Mouse (Mus musculus) forebrain, embryonic 10.5 days (tissue): ENCODE results near the gene Habp4. TPM values are rescaled to one million over a fixed set of nuclear protein-coding genes. Genes with fewer than 3 reads are reported as not detected.
A peak's percentile ranks its signal among the peaks of the same experiment; 100 is the strongest.

Experiments used
- DNase-seq: peaks from one replicate; pipeline ENCODE4 v3.0.0-alpha.2; 2017; ENCODE audit warnings: low spot score; ENCODE audit errors: extremely low spot score
- H3K27ac ChIP-seq: fragments of 300-500 bp; sonication (generic); 2 replicates; pipeline ENCODE4 v1.5.1; 2016; ENCODE audit warnings: mild to moderate bottlenecking
- H3K27me3 ChIP-seq: fragments of 300-500 bp; sonication (generic); 2 replicates; pipeline ENCODE4 v1.6.1; 2016; ENCODE audit warnings: mild to moderate bottlenecking; ENCODE audit not compliant: poor library complexity, severe bottlenecking
- H3K36me3 ChIP-seq: fragments of 300-500 bp; sonication (generic); replicated peaks from 2 replicates; pipeline ENCODE4 v1.6.1; 2016; ENCODE audit warnings: mild to moderate bottlenecking, moderate library complexity
- H3K4me1 ChIP-seq: fragments of 300-500 bp; sonication (generic); 2 replicates; pipeline ENCODE4 v1.6.1; 2016
- H3K4me3 ChIP-seq: fragments of 300-500 bp; sonication (generic); 2 replicates; pipeline ENCODE4 v1.5.1; 2016; ENCODE audit warnings: mild to moderate bottlenecking, moderate library complexity
- H3K9me3 ChIP-seq: fragments of 300-500 bp; sonication (generic); 2 replicates; pipeline ENCODE4 v1.6.1; 2016; ENCODE audit warnings: mild to moderate bottlenecking, moderate library complexity
- WGBS: fragments of 180-500 bp; shearing (Covaris S2); methylation state at CpG from one replicate; pipeline ENCODE4 v1.1.7; 2016; 5-methylcytosine and 5-hydroxymethylcytosine counted together
- polyA plus RNA-seq: library from polyadenylated mRNA; unstranded; fragments of >200 nt; fragmentation: Nextera tagmentation; extraction: Ambion mirVana; gene quantifications from 2 replicates; pipeline ENCODE4 v1.2.1, GENCODE M21; 2016

Habp4 gene
- polyA plus RNA-seq, 1 experiment from 2014 or later = 16.3 TPM

DNA sequence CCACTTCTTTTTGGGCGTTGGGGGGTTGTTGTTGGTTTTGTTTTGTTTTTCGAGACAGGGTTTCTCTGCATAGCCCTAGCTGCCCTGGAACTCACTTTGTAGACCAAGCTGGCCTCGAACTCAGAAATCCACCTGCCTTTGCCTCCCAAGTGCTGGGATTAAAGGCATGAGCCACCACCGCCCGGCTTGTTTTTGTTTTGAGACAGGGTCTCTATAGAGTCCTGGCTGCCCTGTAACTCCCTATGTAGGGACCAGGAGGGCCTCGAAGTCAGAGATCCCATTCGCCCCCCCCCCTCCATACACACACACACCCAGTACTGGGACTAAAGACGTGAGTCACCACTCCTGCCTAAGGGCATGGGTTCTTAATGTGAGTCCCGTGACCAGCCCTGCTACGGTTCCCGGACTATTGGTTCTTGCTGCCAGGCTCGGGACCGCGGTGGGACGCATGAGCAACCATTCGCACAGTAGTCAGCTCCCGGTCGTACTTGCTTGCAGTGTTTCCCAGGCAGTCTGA, 7.8 kb upstream of the Habp4 start:
- H3K27ac ChIP-seq = peak overlapping the region; percentile 98
- 1% methylated on average over 18 of the region's 18 CpGs for WGBS
- H3K9me3 ChIP-seq = no peaks in the 10 kb centered on the region
- H3K4me3 ChIP-seq = peak overlapping the region; percentile 97
- peaks cover 55% of the 10 kb centered on the region for H3K4me1 ChIP-seq
- peaks cover 6% of the 10 kb centered on the region for H3K27me3 ChIP-seq
- peaks cover 7% of the 10 kb centered on the region; the same call in 1 of the 2 replicates for H3K36me3 ChIP-seq
- peak; percentile 61 for DNase-seq

DNA sequence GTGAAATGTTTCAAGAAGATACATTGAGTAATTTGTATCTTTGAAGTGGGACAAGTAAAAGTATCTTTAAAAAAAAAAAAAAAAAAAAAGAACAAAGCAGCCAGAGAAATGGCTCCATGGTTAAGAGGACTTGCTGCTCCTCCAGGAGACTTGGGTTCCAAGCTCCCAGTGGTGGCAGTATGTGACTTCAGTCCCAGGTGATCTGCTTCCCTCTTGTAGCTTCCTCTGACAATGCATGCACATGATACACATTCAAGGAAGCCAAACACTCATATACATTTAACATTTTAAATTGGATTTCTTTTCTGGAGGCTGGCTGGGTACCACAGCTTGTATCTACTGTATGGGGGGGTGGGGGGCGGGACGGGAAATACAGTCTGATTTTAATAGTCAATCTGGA, 7.0 kb upstream of the Habp4 start:
- DNase-seq = no peak
- Histone ChIP-seq H3K27me3 (peaks cover 6% of the 10 kb centered on the region), H3K36me3 (peaks cover 7% of the 10 kb centered on the region; the same call in 1 of the 2 replicates), H3K4me3 (no peak overlapping the region; the same call in 1 of the 2 replicates), H3K9me3 (no peaks in the 10 kb centered on the region), H3K4me1 (peaks cover 48% of the 10 kb centered on the region), H3K27ac (no peak overlapping the region)
- 63% methylated on average over 2 of the region's 2 CpGs for WGBS

DNA sequence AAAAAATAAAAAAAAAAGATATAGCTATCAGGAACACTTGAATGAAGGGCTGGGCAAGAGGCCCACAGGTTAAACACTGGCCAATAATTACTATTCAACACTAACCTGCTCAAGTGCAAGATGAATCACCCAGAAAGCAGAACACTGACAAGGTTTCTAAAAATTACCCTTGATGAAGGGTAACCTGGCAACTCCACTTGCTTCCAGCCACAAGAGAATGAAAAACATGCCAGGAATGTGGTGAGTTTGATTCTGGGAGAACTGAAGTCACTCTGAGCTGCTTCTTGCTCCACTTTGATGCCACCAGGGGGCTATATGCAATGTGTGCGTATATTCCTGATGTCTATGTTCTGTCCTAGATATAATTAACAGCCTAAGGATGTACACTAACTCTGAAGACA, 6.5 kb upstream of the Habp4 start:
- WGBS = 22% methylated on average over 1 of the region's 1 CpGs

DNA sequence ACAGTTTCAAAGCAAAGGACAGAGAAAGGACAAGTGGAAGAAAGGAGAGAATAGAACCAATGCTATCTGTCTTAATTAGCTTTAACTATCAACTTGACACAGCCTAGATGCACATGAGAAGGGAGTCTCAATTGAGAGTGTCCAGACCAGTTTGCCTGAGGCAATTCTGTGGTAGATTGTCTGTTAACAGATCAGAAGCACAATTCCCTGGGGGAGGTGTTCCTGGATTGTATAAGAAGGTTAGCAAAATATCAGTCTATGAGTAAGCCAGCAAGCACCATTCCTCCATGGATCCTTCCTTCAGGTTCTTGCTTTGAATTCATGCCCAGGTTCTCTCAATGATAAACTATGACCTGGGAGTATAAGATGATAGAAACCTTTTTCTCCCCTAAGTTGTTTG, 4.7 kb upstream of the Habp4 start:
- Histone ChIP-seq H3K27me3 (peaks cover 18% of the 10 kb centered on the region), H3K4me3 (no peak overlapping the region), H3K9me3 (no peaks in the 10 kb centered on the region), H3K27ac (no peak overlapping the region), H3K4me1 (peaks cover 33% of the 10 kb centered on the region), H3K36me3 (no peaks in the 10 kb centered on the region)
- DNase-seq = no peak

More for the DNA sequence above, 6.5 kb upstream of the Habp4 start:
- H3K4me3 ChIP-seq = no peak overlapping the region
- peaks cover 1% of the 10 kb centered on the region; the same call in 1 of the 2 replicates for H3K36me3 ChIP-seq
- H3K4me1 ChIP-seq = peaks cover 42% of the 10 kb centered on the region
- H3K9me3 ChIP-seq = no peaks in the 10 kb centered on the region
- H3K27ac ChIP-seq = no peak overlapping the region
- peaks cover 11% of the 10 kb centered on the region for H3K27me3 ChIP-seq
- peak; percentile 24 for DNase-seq

DNA sequence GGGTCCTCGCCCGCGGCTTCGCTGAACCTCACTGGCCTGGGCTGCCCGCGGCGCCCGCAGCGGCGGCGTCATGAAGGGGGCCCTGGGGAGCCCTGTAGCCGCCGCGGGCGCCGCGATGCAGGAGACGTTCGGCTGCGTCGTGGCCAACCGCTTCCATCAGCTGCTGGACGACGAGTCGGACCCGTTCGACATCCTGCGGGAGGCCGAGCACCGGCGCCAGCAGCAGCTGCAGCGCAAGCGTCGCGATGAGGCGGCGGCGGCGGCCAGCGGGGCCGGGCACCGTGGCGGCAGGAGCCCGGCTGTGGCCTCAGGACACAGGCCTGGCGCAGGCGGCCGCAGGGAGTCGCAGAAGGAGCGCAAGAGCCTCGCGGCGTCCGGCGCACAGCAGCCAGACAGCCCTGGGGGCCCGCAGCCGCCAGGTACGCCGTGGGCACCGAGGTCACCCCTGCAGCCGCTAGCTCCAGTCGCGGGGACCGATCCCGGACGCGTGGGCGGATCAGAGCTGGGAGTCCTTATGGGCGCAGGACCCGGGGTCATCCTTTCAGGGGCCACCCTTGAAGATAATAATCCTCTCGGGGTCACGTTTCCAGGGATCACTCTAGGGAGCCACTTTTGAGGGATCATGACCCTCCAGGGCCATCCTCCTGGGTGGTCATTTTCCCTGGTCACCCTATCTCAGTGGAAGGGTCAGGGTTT, 440 bp downstream of the Habp4 start:
- no peak for DNase-seq
- no peaks in the 10 kb centered on the region for H3K9me3 ChIP-seq
- H3K36me3 ChIP-seq = no peaks in the 10 kb centered on the region
- under 1% methylated on average over 70 of the region's 71 CpGs for WGBS
- peaks cover 23% of the 10 kb centered on the region for H3K4me1 ChIP-seq
- H3K27ac ChIP-seq = peak overlapping the region; percentile 87
- peak overlapping the region; percentile 84 for H3K4me3 ChIP-seq
- peaks cover 36% of the 10 kb centered on the region for H3K27me3 ChIP-seq

DNA sequence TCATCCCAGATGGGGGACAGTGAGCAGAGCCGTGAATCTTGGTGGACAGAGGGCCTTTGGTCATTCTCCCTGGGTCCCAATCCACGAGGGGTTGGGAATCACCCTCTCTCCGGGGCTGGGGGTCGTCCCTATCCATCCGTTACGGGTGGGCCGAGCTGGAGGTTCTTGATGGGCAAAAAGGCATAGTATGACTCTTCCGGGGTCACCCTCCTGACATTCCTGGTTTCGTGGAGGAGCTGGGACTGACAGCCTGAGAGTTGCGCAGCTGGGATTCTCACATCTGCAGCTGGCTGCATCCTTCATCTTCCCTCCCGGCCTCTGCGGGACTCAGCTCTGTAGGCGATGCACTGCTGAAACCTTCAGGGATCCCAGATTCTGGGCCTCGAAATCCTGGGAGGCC, 1.0 kb downstream of the Habp4 start:
- DNase-seq = peak; percentile 26
- WGBS = under 1% methylated on average over 14 of the region's 14 CpGs
- 0 out of 2 replicates have a peak overlapping the region, but pooled peaks have one; percentile 87 for H3K27ac ChIP-seq

DNA sequence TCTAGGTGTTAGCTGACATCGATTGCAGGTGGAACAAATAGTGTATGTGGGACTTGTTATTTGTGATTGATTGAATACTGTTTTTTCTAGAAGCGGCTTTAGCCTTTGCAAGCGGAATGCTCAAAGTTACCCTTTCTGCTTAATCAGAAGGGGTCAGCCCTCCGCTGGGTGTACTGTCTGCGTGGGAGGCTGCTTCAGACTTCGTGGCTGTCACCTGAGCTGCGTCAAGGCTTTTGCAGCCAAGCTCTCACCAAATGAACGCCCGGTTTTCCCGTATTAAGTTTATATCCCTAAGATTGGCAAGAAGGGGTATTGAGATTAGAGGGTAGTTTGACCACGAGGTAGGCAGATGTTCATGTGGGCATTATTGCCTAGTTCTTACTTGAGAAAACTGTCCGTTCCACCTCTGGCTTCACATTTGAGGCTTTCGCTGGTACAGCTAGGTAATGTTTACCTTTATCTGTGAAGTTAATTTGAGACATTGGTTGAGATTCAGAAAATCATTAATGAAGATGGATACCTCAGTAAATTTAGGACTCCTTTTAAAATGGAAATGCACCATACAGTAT, 1.6 kb downstream of the Habp4 start:
- Histone ChIP-seq H3K27ac (no peak overlapping the region), H3K4me3 (peak overlapping the region; percentile 84), H3K4me1 (peaks cover 23% of the 10 kb centered on the region), H3K9me3 (peaks cover under 1% of the 10 kb centered on the region; the same call in 1 of the 2 replicates), H3K27me3 (peaks cover 36% of the 10 kb centered on the region), H3K36me3 (peaks cover 5% of the 10 kb centered on the region)
- no peak for DNase-seq
- WGBS = 22% methylated on average over 13 of the region's 13 CpGs

More for the DNA sequence above, 1.0 kb downstream of the Habp4 start:
- peaks cover 36% of the 10 kb centered on the region for H3K27me3 ChIP-seq
- peaks cover 3% of the 10 kb centered on the region; the same call in 1 of the 2 replicates for H3K36me3 ChIP-seq
- H3K4me3 ChIP-seq = peak overlapping the region; percentile 84
- H3K9me3 ChIP-seq = no peaks in the 10 kb centered on the region; the same call in 1 of the 2 replicates
- peaks cover 23% of the 10 kb centered on the region for H3K4me1 ChIP-seq

- DNase-seq = no peak
- 98% methylated on average over 25 of the region's 25 CpGs for WGBS
- Histone ChIP-seq H3K9me3 (peaks cover 40% of the 10 kb centered on the region), H3K27me3 (no peaks in the 10 kb centered on the region), H3K4me1 (no peaks in the 10 kb centered on the region), H3K4me3 (no peak overlapping the region), H3K36me3 (peaks cover 54% of the 10 kb centered on the region), H3K27ac (no peak overlapping the region)
Measured at GRCm38 (mm10) chr13:64169746-64170145, 8.1 kb downstream of the Habp4 start.

GRCm38 (mm10) chr13:64178000-64178399, 16.4 kb downstream of the Habp4 start:
- Histone ChIP-seq H3K36me3 (peaks cover 15% of the 10 kb centered on the region), H3K4me1 (peaks cover 8% of the 10 kb centered on the region), H3K27ac (no peak overlapping the region), H3K27me3 (no peaks in the 10 kb centered on the region), H3K4me3 (no peak overlapping the region), H3K9me3 (no peaks in the 10 kb centered on the region; the same call in 1 of the 2 replicates)
- WGBS = 82% methylated on average over 7 of the region's 7 CpGs
- DNase-seq = no peak

GRCm38 (mm10) chr13:64178746-64179652, 17.4 kb downstream of the Habp4 start:
- 80% methylated on average over 13 of the region's 13 CpGs for WGBS
- H3K27me3 ChIP-seq = no peaks in the 10 kb centered on the region
- H3K9me3 ChIP-seq = no peaks in the 10 kb centered on the region; the same call in 1 of the 2 replicates
- H3K36me3 ChIP-seq = peaks cover 13% of the 10 kb centered on the region; the same call in 1 of the 2 replicates
- no peak overlapping the region for H3K4me3 ChIP-seq
- no peak for DNase-seq
- 0 out of 2 replicates have a peak overlapping the region, but pooled peaks have one; percentile 6 for H3K27ac ChIP-seq
- H3K4me1 ChIP-seq = peaks cover 8% of the 10 kb centered on the region

DNA sequence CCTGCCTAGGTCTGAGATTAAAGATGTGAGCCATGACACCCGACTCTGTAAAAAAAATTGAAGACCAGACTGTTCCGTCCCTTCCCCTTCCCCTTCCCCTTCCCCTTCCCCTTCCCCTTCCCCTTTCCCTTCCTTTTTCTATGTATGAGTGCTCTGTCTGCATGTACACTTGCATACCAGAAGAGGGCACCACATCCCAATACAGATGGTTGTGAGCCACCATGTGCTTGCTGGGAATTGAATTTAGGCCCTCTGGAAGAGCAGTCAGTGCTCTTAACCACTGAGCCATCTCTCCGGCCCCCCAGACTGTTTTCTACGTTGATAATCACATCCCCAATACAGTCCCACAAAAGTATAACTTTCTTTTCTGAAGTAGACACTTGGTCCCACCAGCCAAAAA, 18.7 kb downstream of the Habp4 start:
- Histone ChIP-seq H3K9me3 (no peaks in the 10 kb centered on the region; the same call in 1 of the 2 replicates), H3K4me1 (peaks cover 8% of the 10 kb centered on the region), H3K27ac (no peak overlapping the region), H3K4me3 (no peak overlapping the region), H3K27me3 (no peaks in the 10 kb centered on the region), H3K36me3 (peaks cover 13% of the 10 kb centered on the region; the same call in 1 of the 2 replicates)
- 86% methylated on average over 4 of the region's 4 CpGs for WGBS
- DNase-seq = no peak

DNA sequence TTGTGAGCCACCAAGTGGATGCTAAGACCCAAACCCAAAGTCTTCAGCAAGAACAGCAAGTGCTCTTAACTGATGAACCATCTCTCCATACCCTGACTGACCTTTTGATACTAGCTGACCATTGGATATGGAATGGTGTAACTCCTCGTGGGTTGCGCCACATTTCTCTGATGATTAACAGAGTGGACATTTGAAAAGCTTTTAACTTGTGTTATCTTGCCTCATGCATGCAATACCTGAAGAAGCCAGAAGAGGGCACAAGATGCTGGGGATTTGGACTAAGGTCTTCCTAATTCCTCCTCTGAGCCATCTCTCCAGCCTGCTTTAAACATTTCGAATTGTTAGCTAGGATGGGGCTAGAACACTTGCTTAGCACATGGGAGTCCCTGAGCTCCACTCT, 19.3 kb downstream of the Habp4 start:
- DNase-seq = peak; percentile 35
- no peak overlapping the region for H3K4me3 ChIP-seq
- no peaks in the 10 kb centered on the region for H3K27me3 ChIP-seq
- no peaks in the 10 kb centered on the region; the same call in 1 of the 2 replicates for H3K9me3 ChIP-seq
- H3K27ac ChIP-seq = no peak overlapping the region
- H3K4me1 ChIP-seq = peaks cover 8% of the 10 kb centered on the region
- H3K36me3 ChIP-seq = peaks cover 19% of the 10 kb centered on the region
- 88% methylated on average over 3 of the region's 3 CpGs for WGBS
